Mouse (Mus musculus) neutrophil, adult 5-6 weeks (primary cell): Measurements from ENCODE around the gene Asb7. TPM values are rescaled to one million over a fixed set of nuclear protein-coding genes. Genes with fewer than 3 reads are reported as not detected.

ENCODE experiments used
- ATAC-seq: fragments of 151-379, 151-347 bp; 2 replicates; pipeline ENCODE4 v1.8.0; 2017; ENCODE audit warnings: mild to moderate bottlenecking, moderate TSS enrichment; ENCODE audit not compliant: insufficient number of reproducible peaks, poor library complexity, low FRiP score, severe bottlenecking; ENCODE audit errors: extremely low read depth
- total RNA-seq: library from RNA; stranded (forward); fragments of 200-1000 nt; gene quantifications from 2 replicates; pipeline ENCODE4 v1.2.3, GENCODE M21; 2017

The Asb7 gene
- total RNA-seq, 1 experiment from 2014 or later = 40.2 TPM

DNA sequence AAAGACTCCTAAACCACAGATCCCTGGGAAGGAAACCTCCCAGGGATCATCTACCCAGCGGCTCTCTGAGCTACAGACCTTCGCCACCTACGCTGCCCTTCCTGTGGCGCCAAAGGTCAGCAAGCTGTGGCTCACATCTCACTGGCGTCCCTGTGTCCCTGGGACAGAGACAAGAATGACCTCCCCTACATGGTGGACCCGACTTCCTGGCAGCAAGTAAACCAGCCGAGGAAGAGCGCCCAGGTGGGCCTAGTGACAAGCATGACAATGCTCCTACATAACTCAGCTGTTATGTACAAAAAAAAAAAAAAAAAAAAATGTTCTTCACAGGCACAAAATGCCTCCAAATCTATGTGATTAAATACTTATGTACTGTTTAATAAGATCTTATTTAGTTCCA is 28.4 kb downstream of the Asb7 start:
- ATAC-seq = no peak

- ATAC-seq = no peak
Observed at GRCm38 (mm10) chr7:66660291-66660690, 29.1 kb downstream of the Asb7 start.

GRCm38 (mm10) chr7:66655471-66655870 is 33.9 kb downstream of the Asb7 start:
- no peak for ATAC-seq

DNA sequence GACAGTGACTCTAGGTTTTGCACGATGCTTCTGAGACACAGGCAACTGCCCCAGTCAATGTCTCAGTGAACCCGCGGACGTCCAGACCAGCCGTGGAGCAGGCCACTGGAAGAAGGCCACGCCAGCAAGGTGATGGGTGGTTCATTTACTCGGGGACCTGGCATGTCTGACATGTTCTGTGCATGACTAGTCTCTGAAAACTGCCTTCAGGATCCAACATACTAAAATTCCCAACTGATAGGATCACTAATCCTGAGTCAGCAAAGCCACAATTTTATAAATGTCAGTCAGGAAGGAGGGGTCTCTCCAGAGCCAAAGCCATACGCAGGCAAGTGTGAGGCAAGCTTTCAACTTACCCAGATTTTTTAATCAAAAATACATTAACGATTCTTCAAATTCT is 35.8 kb downstream of the Asb7 start:
- ATAC-seq = no peak

- ATAC-seq = 0 out of 2 replicates have a peak, but pooled peaks have one; percentile 18
Observed at GRCm38 (mm10) chr7:66652216-66652615, 37.2 kb downstream of the Asb7 start.

GRCm38 (mm10) chr7:66650883-66651282 is 38.5 kb downstream of the Asb7 start:
- ATAC-seq = no peak

- no peak for ATAC-seq
Observed at GRCm38 (mm10) chr7:66649181-66649580, 40.2 kb downstream of the Asb7 start.

- no peak for ATAC-seq
Observed at GRCm38 (mm10) chr7:66645736-66646135, 43.7 kb downstream of the Asb7 start.

DNA sequence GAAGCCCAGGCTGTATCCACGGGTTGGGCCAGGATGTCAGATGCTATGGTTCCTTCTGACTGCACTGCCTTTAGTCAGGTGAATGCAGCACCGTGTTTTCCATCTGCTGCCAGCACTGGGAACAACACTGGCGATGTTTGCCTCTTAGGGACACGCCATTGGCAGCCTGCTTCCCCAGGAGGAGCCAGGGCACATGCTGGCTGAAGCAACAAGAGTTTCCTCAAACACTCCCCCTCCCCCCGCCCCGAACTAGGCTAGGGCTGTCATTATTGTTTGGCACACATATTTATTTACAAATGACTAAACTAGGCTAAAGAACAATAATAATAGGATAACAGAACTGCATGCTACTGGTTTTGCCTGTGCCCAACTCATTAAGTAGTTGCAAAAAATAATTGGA is 56.0 kb downstream of the Asb7 start:
- no peak for ATAC-seq

DNA sequence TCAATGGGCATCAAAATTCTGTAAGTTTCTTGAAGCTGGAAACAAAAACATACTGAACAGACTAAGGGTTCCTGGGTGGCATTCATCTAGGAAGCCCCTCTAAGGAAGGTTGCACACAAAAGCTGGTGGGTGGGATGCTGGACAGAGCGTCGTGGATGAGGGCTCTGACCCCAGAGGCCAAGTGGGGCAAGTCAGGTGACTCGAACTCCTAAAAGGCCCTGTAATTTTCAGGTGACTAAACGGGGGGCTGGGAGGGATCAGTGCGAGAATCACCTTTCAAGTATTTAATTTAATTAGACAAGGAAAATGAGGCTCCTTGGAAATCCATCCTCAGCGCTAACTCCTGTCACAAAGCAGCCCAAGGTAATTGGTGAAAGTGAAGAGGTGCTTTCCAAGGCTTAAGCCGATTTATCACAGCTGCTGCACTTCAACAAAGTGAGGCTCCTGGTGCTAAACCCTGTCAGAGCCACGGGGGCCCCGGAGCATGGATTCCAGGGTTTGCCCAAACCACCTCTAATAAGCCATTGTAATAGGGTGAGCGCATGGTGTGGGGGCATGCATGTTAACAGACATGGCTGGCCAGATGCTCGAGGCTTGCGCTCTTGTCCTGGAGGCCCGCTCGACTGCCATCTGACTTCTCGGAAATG is 59.1 kb downstream of the Asb7 start:
- no peak for ATAC-seq

GRCm38 (mm10) chr7:66629419-66629818 is 60.0 kb downstream of the Asb7 start:
- ATAC-seq = no peak

DNA sequence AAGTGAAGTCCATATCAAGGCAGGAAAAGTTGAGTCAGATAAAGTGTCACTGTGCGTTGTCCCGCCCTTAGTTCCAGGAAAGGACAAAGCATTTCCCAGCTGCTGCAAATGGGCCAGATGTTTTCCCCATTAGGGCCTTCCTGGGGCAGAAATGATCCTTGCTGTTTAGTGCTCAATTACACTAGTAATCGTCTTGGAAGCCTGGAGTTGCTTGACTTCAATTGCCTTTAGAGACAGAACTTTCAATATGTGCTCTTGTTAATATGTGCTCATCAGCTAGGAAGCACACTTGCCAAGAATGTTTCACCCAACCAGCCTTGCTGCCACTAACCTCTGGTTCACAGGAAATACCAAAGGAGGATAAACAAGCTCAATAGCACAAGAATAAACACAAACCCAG is 66.0 kb downstream of the Asb7 start:
- no peak for ATAC-seq

- ATAC-seq = no peak
Observed at GRCm38 (mm10) chr7:66601846-66602245, 87.5 kb downstream of the Asb7 start.

GRCm38 (mm10) chr7:66600622-66601610 is 88.5 kb downstream of the Asb7 start:
- no peak for ATAC-seq

GRCm38 (mm10) chr7:66600126-66600525 is 89.3 kb downstream of the Asb7 start:
- no peak for ATAC-seq

GRCm38 (mm10) chr7:66597900-66598299 is 91.5 kb downstream of the Asb7 start:
- no peak for ATAC-seq
